Comparison of ENCODE assay signal across 7 mouse cellular contexts in the genomic region with DNA sequence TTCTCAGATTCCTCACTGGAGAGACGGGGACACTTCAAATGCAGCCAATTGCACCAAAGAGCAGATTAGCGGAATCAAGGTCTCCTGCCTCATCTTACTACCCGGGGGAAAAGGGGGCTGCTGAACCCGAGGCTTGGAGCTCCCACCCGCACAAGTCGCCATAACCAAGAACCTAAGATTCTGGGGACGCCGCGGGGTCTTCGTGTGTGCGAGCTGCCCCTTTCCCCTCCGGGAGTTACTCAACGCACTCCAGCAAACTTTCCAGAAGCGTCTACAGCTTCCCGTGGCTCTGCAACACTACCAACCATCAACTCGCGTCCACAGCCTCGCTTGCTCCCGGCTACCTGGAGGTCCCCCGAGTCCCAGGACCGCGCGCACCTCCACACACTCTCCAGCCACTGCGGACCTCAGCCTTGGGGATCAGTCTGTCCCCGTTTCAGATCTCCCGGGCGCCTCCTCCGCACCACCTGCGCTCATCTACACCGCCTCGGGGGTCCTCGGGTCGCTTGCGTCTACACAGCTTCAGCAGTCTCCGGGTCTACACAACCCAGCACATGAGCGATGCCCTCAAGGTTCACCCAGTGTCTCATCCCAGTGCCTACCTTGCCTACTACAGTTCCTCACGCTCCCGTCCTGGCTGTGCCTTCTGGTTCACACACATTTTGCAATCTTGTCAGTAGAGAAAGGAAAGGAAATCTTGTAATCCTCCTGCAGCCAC. TPM values are rescaled to one million over a fixed set of nuclear protein-coding genes. Genes with fewer than 3 reads are reported as not detected.
DNase-seq lines count a peak whose midpoint lies in the region; ATAC-seq lines count a peak whose summit lies in the region.

No protein-coding gene starts in this region.

- peaks cover 55% of the 10 kb centered on the region for H3K4me1 ChIP-seq in embryonic facial prominence, embryonic 14.5 days (ENCODE audit: control insufficient read depth, insufficient read depth, low read length)
- peaks cover 75% of the 10 kb centered on the region for H3K4me1 ChIP-seq in hindbrain, embryonic 14.5 days (replicated peaks; ENCODE audit: control insufficient read depth, insufficient read depth, low read length)

- H3K27me3 ChIP-seq in embryonic facial prominence, embryonic 14.5 days (replicated peaks; ENCODE audit: control insufficient read depth, insufficient read depth, low read length), result peaks cover 8% of the 10 kb centered on the region
- H3K27me3 ChIP-seq in hindbrain, embryonic 14.5 days (ENCODE audit: control insufficient read depth, insufficient read depth, low read length), result peaks cover 16% of the 10 kb centered on the region

- WGBS in embryonic facial prominence, embryonic 14.5 days, result under 1% methylated on average over 37 of the region's 38 CpGs
- 1% methylated on average over 38 of the region's 38 CpGs for WGBS in hindbrain, embryonic 14.5 days

- H3K9me3 ChIP-seq in embryonic facial prominence, embryonic 14.5 days (ENCODE audit: control insufficient read depth, low read length), result no peaks in the 10 kb centered on the region
- no peaks in the 10 kb centered on the region for H3K9me3 ChIP-seq in hindbrain, embryonic 14.5 days (ENCODE audit: control insufficient read depth, low read length)

- ATAC-seq in embryonic facial prominence, embryonic 14.5 days (ENCODE audit: low read depth), result no peak
- ATAC-seq in hindbrain, embryonic 14.5 days (ENCODE audit: low FRiP score), result peak; percentile 42; the same call in 1 of the 2 replicates
- peak; percentile 41 for ATAC-seq in megakaryocyte-erythroid progenitor cell, adult 5-6 weeks (replicated peaks; ENCODE audit: low FRiP score, low TSS enrichment, poor library complexity, severe bottlenecking)

- H3K36me3 ChIP-seq in embryonic facial prominence, embryonic 14.5 days (ENCODE audit: control insufficient read depth, insufficient read depth, low read length), result no peaks in the 10 kb centered on the region
- no peaks in the 10 kb centered on the region for H3K36me3 ChIP-seq in hindbrain, embryonic 14.5 days (replicated peaks; ENCODE audit: control insufficient read depth, insufficient read depth)

- H3K27ac ChIP-seq in embryonic facial prominence, embryonic 14.5 days (replicated peaks; ENCODE audit: low read depth, low read length), result no peak overlapping the region
- no peak overlapping the region; the same call in 1 of the 2 replicates for H3K27ac ChIP-seq in hindbrain, embryonic 14.5 days

- peak overlapping the region; percentile 48 for H3K4me3 ChIP-seq in embryonic facial prominence, embryonic 14.5 days (ENCODE audit: low read depth, low read length)
- peak overlapping the region; percentile 28 for H3K4me3 ChIP-seq in hindbrain, embryonic 14.5 days (replicated peaks; ENCODE audit: low read length)

- DNase-seq in right cerebral cortex, adult 2 months (ENCODE audit: low spot score in 2 of 2), result peak; percentile 31 to 35
- DNase-seq in right cerebral cortex, postnatal 10 days (ENCODE audit: low spot score in 2 of 2), result no peak
- DNase-seq in embryonic facial prominence, embryonic 14.5 days (ENCODE audit: low spot score), result no peak
- no peak for DNase-seq in hindbrain, embryonic 14.5 days (ENCODE audit: low spot score)
- no peak for DNase-seq in urinary bladder, postnatal 4 days (ENCODE audit: low spot score in 2 of 2)
- no peak for DNase-seq in adrenal gland, adult 2 months

- peak overlapping the region; percentile 96 for H3K4me2 ChIP-seq in embryonic facial prominence, embryonic 14.5 days (ENCODE audit: low read depth, low read length)
- H3K4me2 ChIP-seq in hindbrain, embryonic 14.5 days (replicated peaks), result peak overlapping the region; percentile 49

- peak overlapping the region; percentile 66 for H3K9ac ChIP-seq in embryonic facial prominence, embryonic 14.5 days (ENCODE audit: low read depth, low read length)
- peak overlapping the region; percentile 5 for H3K9ac ChIP-seq in hindbrain, embryonic 14.5 days

RNA-seq across cellular contexts. Expression of gene Tcf20, which starts 0.5 kb away (rescaled TPM):
- polyA plus RNA-seq in embryonic facial prominence, embryonic 14.5 days (2014; fragmentation: Nextera tagmentation; extraction: Ambion mirVana), result 11.3 and 12.3 TPM in 2 replicates
- 14.0 TPM in 2 replicates for polyA plus RNA-seq in hindbrain, embryonic 14.5 days (2014; fragmentation: Nextera tagmentation; extraction: Ambion mirVana)
- 57.7 and 70.5 TPM in 2 replicates for total RNA-seq in megakaryocyte-erythroid progenitor cell, adult 5-6 weeks (2014; fragmentation: Nextera tagmentation)
- 87.5 and 106 TPM in 2 replicates for total RNA-seq in megakaryocyte-erythroid progenitor cell, adult 5-6 weeks (2017)
- total RNA-seq in adrenal gland, adult 2 months (2021), result 100 to 1,000 TPM in 1 of 2 experiments, 10 to 100 TPM in 1; 80.6 to 103 TPM
- polyA plus RNA-seq in adrenal gland, adult 2 months (2012; rRNA removed), result 13.9 and 27.7 TPM in 2 replicates

RNA-seq across cellular contexts. Expression of gene Nfam1, which starts 45.9 kb away (rescaled TPM):
- 4.7 and 6.0 TPM in 2 replicates for polyA plus RNA-seq in embryonic facial prominence, embryonic 14.5 days (2014; fragmentation: Nextera tagmentation; extraction: Ambion mirVana)
- 1.9 and 2.1 TPM in 2 replicates for polyA plus RNA-seq in hindbrain, embryonic 14.5 days (2014; fragmentation: Nextera tagmentation; extraction: Ambion mirVana)
- total RNA-seq in megakaryocyte-erythroid progenitor cell, adult 5-6 weeks (2014; fragmentation: Nextera tagmentation), result 3.7 and 4.1 TPM in 2 replicates
- total RNA-seq in megakaryocyte-erythroid progenitor cell, adult 5-6 weeks (2017), result 2.7 and 6.9 TPM in 2 replicates
- total RNA-seq in adrenal gland, adult 2 months (2021), result 1 to 10 TPM; 3.6 to 3.8 TPM
- 2.2 and 2.9 TPM in 2 replicates for polyA plus RNA-seq in adrenal gland, adult 2 months (2012; rRNA removed)

Comparison
In these comparisons a context has a peak if more than half of its experiments do, and no peak if none do; other contexts are left out.
1. DNase-seq: peak in right cerebral cortex, adult 2 months (2 of 2); none in right cerebral cortex, postnatal 10 days (0 of 2), embryonic facial prominence, embryonic 14.5 days (single experiment), hindbrain, embryonic 14.5 days (single experiment), urinary bladder, postnatal 4 days (0 of 2) and adrenal gland, adult 2 months (single experiment).